Mouse (Mus musculus): ENCODE results near the gene Luc7l. TPM values are rescaled to one million over a fixed set of nuclear protein-coding genes. Genes with fewer than 3 reads are reported as not detected.

The Luc7l gene
- polyA plus RNA-seq, 1 experiment from 2014 or later: 106 TPM

DNA sequence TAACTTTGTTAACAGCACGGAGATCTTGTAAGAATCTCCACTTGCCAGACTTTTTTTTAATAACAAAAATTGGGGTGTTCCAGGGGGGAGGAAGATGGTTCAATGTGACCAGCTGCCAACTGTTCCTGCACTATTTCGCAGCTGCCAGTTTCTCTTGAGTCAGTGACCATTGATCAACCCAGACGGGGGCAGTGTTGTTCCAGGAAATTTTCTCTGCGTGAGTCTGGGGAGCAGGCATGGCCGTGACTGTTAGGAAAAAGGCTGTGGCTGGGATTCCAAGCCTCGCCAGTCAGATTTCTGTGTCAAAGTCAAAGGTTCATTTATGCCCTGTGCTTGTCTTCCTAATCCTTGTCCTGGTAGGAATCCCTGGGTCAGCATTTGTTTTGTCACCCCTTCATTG, 61.6 kb downstream of the Luc7l start:
- WGBS: 14% methylated on average over 6 of the region's 6 CpGs
- H3K27me3 ChIP-seq (ENCODE audit: control insufficient read depth, insufficient read depth, low read length): no peaks in the 10 kb centered on the region

DNA sequence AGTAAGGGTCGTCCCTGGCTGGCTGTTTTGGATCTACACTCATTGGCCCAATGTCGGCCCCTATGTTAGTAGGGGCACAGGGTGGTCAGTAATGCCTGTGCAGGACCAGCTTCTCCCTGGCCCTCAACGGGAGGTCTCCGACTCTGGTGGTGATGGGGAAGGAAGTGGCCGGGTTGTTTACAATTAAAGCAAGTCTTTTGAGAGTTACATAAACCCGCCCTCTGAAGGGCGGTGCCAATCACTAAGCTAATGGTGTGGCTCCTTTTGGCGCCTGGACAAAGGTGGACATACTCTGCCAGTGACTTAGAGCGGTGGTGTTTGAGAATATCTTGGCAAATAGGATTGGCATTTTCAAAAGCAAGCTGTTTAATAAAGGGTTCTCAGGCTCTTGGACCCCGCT, 62.8 kb downstream of the Luc7l start:
- H3K4me1 ChIP-seq (ENCODE audit: control insufficient read depth, insufficient read depth, low read length): no peaks in the 10 kb centered on the region
- no peaks in the 10 kb centered on the region for H3K36me3 ChIP-seq (ENCODE audit: control insufficient read depth, insufficient read depth, low read length)
- no peak for ATAC-seq (ENCODE audit: insufficient number of reproducible peaks, insufficient read depth, low FRiP score, low read depth)
- H3K9ac ChIP-seq (replicated peaks; ENCODE audit: low read depth, low read length): no peak overlapping the region
- H3K27ac ChIP-seq (ENCODE audit: low read length): no peak overlapping the region
- H3K4me2 ChIP-seq (replicated peaks; ENCODE audit: low read depth, low read length): no peak overlapping the region
- 39% methylated on average over 10 of the region's 10 CpGs for WGBS
- H3K4me3 ChIP-seq (ENCODE audit: low read depth, low read length): no peak overlapping the region
- H3K9me3 ChIP-seq (ENCODE audit: control insufficient read depth, low read depth, low read length): no peaks in the 10 kb centered on the region
- H3K27me3 ChIP-seq (ENCODE audit: control insufficient read depth, insufficient read depth, low read length): no peaks in the 10 kb centered on the region

More for the DNA sequence above, 61.6 kb downstream of the Luc7l start:
- Histone ChIP-seq H3K9me3 (ENCODE audit: control insufficient read depth, low read depth, low read length) (no peaks in the 10 kb centered on the region), H3K4me2 (replicated peaks; ENCODE audit: low read depth, low read length) (no peak overlapping the region), H3K27ac (ENCODE audit: low read length) (no peak overlapping the region), H3K4me1 (ENCODE audit: control insufficient read depth, insufficient read depth, low read length) (no peaks in the 10 kb centered on the region), H3K36me3 (ENCODE audit: control insufficient read depth, insufficient read depth, low read length) (no peaks in the 10 kb centered on the region), H3K9ac (replicated peaks; ENCODE audit: low read depth, low read length) (no peak overlapping the region), H3K4me3 (ENCODE audit: low read depth, low read length) (no peak overlapping the region)
- ATAC-seq (ENCODE audit: insufficient number of reproducible peaks, insufficient read depth, low FRiP score, low read depth): peak; percentile 58; the same call in 1 of the 2 replicates

DNA sequence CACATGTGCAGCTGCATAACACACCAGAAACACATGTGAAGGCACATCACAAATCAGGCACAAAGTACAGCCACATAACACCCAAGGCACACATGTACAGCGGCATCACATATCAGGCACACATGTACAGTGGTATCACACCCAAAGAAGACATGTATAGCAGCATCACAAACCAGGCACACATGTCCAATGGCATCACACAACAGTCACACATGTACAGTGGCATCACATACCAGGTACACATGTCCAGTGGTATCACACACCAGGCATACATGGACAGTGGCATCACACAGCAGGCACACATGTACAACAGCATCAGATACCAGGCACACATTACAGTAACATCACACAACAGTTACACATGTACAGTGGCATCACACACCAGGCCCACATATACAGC, 65.7 kb downstream of the Luc7l start:
- no peak for ATAC-seq (ENCODE audit: insufficient number of reproducible peaks, insufficient read depth, low FRiP score, low read depth)
- H3K36me3 ChIP-seq (ENCODE audit: control insufficient read depth, insufficient read depth, low read length): no peaks in the 10 kb centered on the region
- no peaks in the 10 kb centered on the region for H3K9me3 ChIP-seq (ENCODE audit: control insufficient read depth, low read depth, low read length)
- H3K27me3 ChIP-seq (ENCODE audit: control insufficient read depth, insufficient read depth, low read length): no peaks in the 10 kb centered on the region
- no peaks in the 10 kb centered on the region for H3K4me1 ChIP-seq (ENCODE audit: control insufficient read depth, insufficient read depth, low read length)
- H3K4me3 ChIP-seq (ENCODE audit: low read depth, low read length): no peak overlapping the region
- no peak overlapping the region for H3K9ac ChIP-seq (replicated peaks; ENCODE audit: low read depth, low read length)
- WGBS: 95% methylated on average over 1 of the region's 1 CpGs
- no peak overlapping the region for H3K4me2 ChIP-seq (replicated peaks; ENCODE audit: low read depth, low read length)
- H3K27ac ChIP-seq (ENCODE audit: low read length): no peak overlapping the region

Other genes starting within 250 kb of the Luc7l start
- 11.4 and 12.8 TPM in 2 replicates for gene Rab11fip3, start 183.3 kb upstream of the Luc7l start, polyA plus RNA-seq (2014; fragmentation: Nextera tagmentation; extraction: Ambion mirVana)
- gene Decr2, start 162.6 kb upstream of the Luc7l start, polyA plus RNA-seq (2014; fragmentation: Nextera tagmentation; extraction: Ambion mirVana): 34.9 and 40.4 TPM in 2 replicates
- 90.7 and 96.5 TPM in 2 replicates for gene Nme4, start 157.3 kb upstream of the Luc7l start, polyA plus RNA-seq (2014; fragmentation: Nextera tagmentation; extraction: Ambion mirVana)
- 2.9 and 3.9 TPM in 2 replicates for gene Tmem8, start 139.6 kb upstream of the Luc7l start, polyA plus RNA-seq (2014; fragmentation: Nextera tagmentation; extraction: Ambion mirVana)
- 214 and 221 TPM in 2 replicates for gene Mrpl28, start 129.4 kb upstream of the Luc7l start, polyA plus RNA-seq (2014; fragmentation: Nextera tagmentation; extraction: Ambion mirVana)
- gene Axin1, start 114.2 kb upstream of the Luc7l start, polyA plus RNA-seq (2014; fragmentation: Nextera tagmentation; extraction: Ambion mirVana): 10.5 and 12.9 TPM in 2 replicates
- gene Pdia2, start 53.8 kb upstream of the Luc7l start, polyA plus RNA-seq (2014; fragmentation: Nextera tagmentation; extraction: Ambion mirVana): 2.3 and 6.5 TPM in 2 replicates
- 18.3 and 19.3 TPM in 2 replicates for gene Rgs11, start 49.9 kb upstream of the Luc7l start, polyA plus RNA-seq (2014; fragmentation: Nextera tagmentation; extraction: Ambion mirVana)
- 12.9 and 13.6 TPM in 2 replicates for gene Arhgdig, start 45.1 kb upstream of the Luc7l start, polyA plus RNA-seq (2014; fragmentation: Nextera tagmentation; extraction: Ambion mirVana)
- gene Fam234a, start 8.7 kb upstream of the Luc7l start, polyA plus RNA-seq (2014; fragmentation: Nextera tagmentation; extraction: Ambion mirVana): 49.2 and 51.1 TPM in 2 replicates
- gene Neurl1b, start 161.9 kb downstream of the Luc7l start, polyA plus RNA-seq (2014; fragmentation: Nextera tagmentation; extraction: Ambion mirVana): 5.0 and 6.0 TPM in 2 replicates